Mouse (Mus musculus) thymus, adult 2 months (tissue): ENCODE measurements around the gene Rnf187.

ENCODE experiments used
- CTCF ChIP-seq: fragments of 200-500 bp; IDR thresholded peaks from 2 replicates; pipeline ENCODE4 v1.5.1; 2012; ENCODE audit warnings: mild to moderate bottlenecking, control low read depth, low read length, moderate library complexity, borderline replicate concordance; ENCODE audit not compliant: control insufficient read depth, poor library complexity, insufficient read depth; ENCODE audit errors: extremely low read depth
- POLR2A ChIP-seq: fragments of 200-500 bp; IDR thresholded peaks from 2 replicates; pipeline ENCODE4 v1.6.1; 2012; ENCODE audit warnings: mild to moderate bottlenecking, low read length, control low read depth, moderate library complexity; ENCODE audit not compliant: control insufficient read depth, poor library complexity, insufficient read depth; ENCODE audit errors: extremely low read depth

GRCm38 (mm10) chr11:58979183-58979582 is 40.5 kb upstream of the Rnf187 start:
- no peak for TF ChIP-seq POLR2A
- TF ChIP-seq CTCF: no peak
